Mouse (Mus musculus): ENCODE data around the gene Wnt7a.

The Wnt7a gene

DNA sequence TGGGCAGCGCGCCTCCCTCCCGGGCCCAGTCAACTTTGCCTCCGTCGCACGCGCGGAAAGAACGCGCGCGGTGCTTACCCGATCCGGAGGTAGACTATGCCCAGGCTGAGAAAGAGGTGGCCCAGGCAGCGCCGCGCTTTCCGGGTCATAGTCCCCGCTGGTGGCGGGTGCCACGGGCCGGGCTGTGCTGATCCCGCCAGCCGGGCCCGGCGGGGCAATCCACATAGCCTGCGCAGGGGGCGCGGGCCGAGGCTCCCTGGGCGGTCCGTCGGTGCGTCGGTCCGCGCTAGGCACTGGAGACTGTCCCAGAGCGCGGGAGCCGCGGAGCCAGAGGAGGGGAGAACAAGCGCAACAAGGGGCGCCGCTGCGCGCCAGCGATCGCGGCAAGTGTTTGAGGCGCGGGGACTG is at the start of gene Wnt7a:
Gene Wnt7a, minus strand, starts transcription at position 403 of the 408 bp plus-strand sequence.
- peak; percentile 61 to 64 for DNase-seq

DNA sequence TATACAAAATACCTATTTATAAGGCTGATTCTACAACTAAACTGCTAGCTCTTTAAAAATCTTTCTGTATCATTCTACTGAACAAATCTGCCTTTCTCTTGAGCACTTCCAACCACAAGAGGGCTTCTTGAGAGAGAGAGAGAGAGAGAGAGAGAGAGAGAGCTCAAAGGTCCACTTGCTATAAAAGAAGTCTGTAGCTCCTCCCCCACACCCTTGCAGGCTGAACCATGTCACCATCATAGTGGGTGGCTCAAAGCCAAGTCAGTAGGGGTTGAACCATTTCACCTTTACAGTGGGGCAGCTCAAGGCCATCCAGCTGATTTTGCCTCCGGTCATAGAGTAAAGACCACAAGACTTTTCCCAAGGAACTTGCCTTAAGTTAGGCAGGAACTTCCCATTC is 48.3 kb upstream of the Wnt7a start:
- no peak for DNase-seq

- DNase-seq = no peak
Observed at GRCm38 (mm10) chr6:91454546-91454945, 43.4 kb upstream of the Wnt7a start.

DNA sequence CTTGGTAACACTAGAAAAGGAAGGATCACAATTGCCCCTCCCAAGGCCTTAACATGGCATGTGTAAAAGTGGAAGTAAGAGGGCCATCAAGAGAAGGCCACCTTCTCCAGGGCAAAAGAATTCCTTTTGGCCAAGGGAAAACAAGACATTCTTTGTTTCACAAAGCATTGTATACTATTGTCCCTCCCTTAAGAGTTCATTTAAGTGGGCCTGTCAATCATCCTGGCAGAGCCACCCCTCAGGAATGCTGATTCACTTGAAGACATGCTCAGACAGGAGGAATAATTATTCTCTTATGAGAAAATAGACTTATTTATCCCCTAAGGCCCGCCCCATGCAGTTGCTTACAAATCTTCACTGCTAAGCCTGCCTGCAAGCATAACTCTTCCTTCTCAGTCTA is 40.9 kb upstream of the Wnt7a start:
- DNase-seq = no peak

- no peak for DNase-seq
Observed at GRCm38 (mm10) chr6:91449472-91450225, 38.5 kb upstream of the Wnt7a start.

GRCm38 (mm10) chr6:91445316-91445715 is 34.2 kb upstream of the Wnt7a start:
- DNase-seq = no peak

DNA sequence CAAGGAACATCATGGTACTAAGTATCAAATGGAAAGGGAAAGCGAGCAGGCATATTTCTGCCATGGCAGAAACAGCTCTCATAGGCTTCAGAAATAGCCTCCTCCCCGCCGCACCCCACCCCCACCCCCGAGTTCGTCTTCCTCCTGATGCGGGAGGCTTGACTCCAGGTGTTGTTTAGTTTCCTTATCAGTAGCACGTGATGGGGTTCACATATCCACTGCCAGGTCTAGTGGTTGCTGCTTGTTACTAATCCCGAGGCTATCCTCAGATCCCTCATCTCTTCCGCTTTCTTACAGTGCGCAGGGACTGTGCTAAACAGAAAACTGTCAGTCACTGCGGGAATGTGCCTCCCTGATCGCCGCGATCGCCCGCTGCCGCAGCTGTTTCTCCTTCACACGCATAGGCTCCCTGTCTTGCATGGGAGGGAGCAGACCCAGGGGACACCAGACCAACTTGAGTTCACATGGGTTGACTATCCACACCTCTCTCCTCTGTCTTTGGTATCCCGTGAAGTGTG is 30.0 kb upstream of the Wnt7a start:
- DNase-seq = no peak

GRCm38 (mm10) chr6:91440474-91441144 is 29.4 kb upstream of the Wnt7a start:
- DNase-seq = peak; percentile 99

GRCm38 (mm10) chr6:91424151-91424550 is 13.0 kb upstream of the Wnt7a start:
- DNase-seq = no peak

- no peak for DNase-seq
Observed at GRCm38 (mm10) chr6:91421629-91422028, 10.5 kb upstream of the Wnt7a start.

DNA sequence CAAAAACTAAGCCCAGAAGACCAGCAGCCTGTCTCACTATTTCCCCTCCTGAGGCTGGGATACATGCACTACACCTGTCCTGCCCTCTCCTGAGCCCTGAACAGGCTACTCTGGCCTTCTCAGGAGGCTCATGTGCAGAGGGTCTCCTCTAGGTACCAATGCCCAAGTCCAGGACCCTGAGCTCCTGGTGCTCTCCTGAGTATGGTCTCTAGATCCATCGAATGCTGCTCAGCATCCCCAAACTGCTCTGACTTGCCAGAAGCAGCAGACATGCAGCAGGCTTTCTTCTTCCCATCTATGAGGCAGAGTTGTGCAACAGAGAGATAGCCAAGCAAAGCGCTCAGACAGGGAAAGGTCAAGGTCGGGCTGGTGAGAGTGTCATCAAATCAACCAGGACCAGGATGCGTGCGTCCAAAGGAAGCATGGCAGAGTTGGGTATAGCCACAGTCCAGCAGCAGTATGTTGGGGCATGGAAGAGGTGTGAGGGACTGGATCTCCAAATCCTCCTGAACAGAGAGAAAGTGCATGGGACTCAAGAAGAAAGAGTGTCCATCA is 6.2 kb upstream of the Wnt7a start:
- DNase-seq = no peak

GRCm38 (mm10) chr6:91416146-91416545 is 5.0 kb upstream of the Wnt7a start:
- no peak for DNase-seq

DNA sequence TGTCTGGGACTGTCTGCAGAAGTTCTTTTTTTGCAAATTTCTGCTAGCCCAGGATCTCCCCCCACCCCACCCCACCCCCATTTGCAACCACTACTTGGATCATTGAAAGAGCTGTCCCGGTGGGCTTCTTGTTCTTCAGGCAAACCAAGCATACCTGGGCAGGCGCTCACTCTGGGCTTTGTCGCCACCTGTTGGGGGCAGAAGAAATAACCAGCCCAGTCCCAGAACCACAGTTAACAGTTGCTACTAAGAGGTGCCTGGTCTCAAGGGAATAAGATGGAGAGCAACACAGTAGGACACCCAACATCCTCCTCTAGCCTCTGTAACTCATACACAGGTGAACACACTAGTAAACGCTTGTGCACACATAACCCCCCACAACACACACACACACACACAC is 3.7 kb upstream of the Wnt7a start:
- peak; percentile 77 for DNase-seq

GRCm38 (mm10) chr6:91411369-91411981 is 312 bp upstream of the Wnt7a start:
- peak; percentile 95 to 97 for DNase-seq

DNA sequence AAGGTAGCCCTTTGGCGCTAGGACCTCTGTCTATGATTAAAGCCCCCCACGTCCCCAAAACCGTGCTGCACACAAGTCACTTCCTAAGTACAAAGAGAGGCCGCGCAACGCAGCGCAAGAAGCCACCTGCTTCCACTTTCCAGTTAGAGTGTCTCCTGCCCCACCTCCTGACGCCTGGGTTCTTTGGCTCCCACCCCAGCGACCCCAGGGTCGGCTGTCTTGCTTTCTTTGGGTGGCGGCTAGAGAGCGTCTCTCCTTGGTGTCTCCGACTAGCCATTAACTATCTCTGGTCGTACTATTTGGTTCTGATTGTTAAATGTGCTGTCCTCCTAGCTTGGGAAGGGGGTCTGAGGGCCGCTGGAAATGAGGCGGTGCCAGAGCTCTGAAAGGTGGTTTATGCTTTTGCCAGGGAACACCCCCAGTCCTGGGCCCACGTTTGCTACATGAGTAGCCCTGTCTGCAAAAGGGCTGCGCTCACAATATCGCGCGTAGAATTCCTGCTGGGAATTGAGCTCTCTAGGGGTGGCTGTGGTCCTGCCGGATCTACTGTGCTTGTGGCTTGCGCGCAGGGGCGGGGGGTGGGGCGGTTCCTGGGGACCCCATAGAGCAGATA is 889 bp downstream of the Wnt7a start:
- DNase-seq = peak; percentile 32 to 43

DNA sequence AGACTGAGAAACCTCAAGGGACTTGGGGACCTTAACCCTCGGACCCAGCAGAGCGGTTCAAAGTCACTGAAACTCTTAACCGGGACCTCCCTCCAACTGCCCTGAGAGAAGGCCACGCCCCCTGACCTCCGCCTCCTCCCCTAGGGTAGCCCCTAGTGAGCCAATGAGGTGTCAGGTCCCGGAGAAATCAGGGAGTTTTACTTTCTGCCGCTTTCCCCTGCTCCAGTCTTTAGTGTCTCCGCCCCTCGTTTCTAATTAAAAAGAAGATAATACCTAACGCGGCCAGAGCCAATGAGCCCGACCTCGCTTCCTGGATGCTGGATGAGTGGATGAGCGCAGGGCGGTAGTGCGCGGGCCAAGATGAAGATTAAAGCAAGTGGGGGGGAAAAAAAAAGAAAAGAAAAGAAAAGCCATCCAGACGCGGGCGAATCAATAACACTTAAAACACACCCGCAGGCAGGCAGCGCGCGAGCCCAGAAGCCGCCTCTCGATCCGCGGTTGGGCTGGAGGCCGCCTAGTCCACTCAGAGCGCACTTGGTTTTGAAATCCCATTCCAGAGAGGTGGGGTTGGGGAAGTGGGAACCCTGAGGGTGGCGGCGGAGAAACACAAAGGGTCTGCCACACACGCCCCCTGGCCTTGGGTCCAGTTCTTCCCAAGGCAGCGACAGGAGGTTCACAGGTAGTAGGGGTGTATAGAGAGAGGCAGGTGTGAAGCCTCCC is 1.6 kb downstream of the Wnt7a start:
- peak; percentile 53 to 63 for DNase-seq

DNA sequence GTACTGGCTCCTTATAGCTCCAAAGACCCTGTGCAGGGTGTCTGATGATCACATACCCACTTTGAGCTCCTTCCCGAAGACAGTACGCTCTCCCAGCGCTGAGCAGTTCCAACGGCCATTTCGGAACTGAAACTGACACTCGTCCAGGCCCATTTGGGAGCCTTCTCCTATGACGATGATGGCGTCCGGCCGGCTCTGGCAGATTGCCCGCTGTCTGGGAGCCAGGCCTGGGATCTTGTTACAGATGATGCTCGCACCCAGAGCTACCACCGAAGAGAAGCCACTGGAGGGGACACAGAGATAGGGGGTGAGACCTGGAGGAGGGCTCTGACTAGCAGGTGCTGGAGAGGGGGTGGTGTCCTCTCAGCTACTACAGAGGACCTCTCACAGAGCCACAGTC is 2.5 kb downstream of the Wnt7a start:
- DNase-seq = peak; percentile 76 to 79

DNA sequence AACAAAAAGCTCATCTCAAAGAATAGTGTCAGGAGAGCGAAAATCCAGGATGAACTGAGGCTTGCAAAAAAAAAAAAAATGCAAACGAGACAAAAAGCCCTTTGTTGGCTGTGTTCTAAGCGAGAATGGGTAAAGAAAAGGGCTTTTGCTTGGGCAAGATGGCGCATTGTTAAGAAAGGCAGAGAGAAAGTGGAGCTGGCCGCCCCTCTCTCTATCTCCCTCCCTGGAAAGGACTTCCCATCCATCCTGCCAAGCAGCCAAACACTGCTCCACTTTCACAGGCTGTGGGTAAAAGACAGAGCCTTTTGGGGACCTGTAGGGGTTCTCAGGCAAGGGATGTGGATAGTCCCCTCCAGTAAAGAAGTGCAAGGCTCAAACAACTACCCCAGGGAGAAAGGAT is 9.6 kb downstream of the Wnt7a start:
- no peak for DNase-seq

GRCm38 (mm10) chr6:91400514-91400913 is 10.6 kb downstream of the Wnt7a start:
- DNase-seq = no peak

- DNase-seq = no peak
Observed at GRCm38 (mm10) chr6:91392475-91393174, 18.5 kb downstream of the Wnt7a start.

DNA sequence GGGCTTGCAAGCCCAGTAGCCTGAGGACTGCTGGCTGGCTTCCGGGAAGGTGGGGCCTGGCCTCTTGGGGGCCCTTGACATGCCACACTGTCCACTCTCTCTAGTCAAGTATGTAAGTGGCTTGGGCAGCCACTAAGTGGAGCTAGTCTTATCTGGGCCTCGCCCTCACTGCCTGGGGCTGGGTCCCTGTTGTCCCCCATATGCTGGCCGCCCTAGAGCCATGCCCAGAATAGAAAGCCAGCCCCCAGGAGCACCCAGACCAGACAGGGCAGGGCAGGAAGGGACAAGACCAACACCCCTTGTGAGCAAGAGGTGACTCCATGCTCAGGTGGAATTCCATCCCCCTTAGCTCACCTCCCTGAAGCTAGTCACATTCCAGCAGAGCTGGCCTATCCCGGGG is 22.0 kb downstream of the Wnt7a start:
- no peak for DNase-seq

DNA sequence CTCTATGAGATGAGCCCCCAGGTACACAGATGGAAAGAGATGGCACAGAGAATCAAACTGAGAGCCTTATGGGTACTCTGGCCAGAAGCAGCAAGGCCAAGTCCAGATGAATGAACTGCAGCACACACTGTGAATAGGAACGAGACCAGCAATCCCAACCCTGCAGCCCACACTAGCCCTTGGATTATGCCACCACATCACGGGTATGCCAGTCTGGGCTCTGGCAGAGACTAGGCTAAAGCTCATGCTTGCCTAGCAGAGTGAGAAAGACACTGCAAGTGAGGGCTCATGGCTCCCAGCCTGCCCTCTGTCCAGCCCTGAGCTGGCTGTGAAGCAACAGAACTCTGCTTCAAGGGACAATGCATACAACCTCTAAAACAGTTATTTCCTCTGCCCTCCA is 26.7 kb downstream of the Wnt7a start:
- peak; percentile 66 to 73 for DNase-seq

All from cerebellum, postnatal 10 days (tissue).